Comparison of ENCODE assay signal across 26 mouse cellular contexts in the genomic region with DNA sequence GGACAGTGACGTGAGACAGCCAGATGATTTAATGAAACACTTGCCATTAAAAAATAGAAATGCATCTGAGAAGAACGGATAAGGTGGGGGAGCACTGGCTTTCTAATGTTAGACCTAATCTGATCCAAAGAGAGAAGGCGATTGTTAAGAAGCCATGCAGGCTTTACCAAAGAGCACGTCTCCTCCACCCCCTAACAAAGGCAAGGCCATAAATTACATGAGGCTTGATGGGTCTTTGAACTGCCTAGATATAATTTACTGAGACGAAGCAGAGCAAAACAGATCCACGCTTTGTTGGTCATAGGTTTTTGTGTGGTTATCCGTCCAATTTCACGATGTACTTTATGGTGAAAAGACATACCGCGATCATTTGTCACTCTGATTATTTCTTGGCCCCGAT.
DNase-seq lines count a peak whose midpoint lies in the region; ATAC-seq lines count a peak whose summit lies in the region.
"Had no signal": no experiment of that assay in that cellular context is flagged by ENCODE, and none has a peak within 500 bp of the region (broad histone marks: within the 10 kb centered on the region; RNA-seq: fewer than 3 reads in every experiment).

No protein-coding gene starts in this region.

- H3K27me3 ChIP-seq in kidney, embryonic 14.5 days (ENCODE audit: control insufficient read depth, insufficient read depth, low read length), result no peaks in the 10 kb centered on the region
- no peaks in the 10 kb centered on the region for H3K27me3 ChIP-seq in neural tube, embryonic 12.5 days (replicated peaks)
- H3K27me3 ChIP-seq: CH12.LX; embryonic facial prominence, embryonic 13.5 days; forebrain, embryonic 13.5 days; forebrain, embryonic 15.5 days; Patski had no signal

- H3K4me2 ChIP-seq in kidney, embryonic 14.5 days (replicated peaks; ENCODE audit: low read depth, low read length), result no peak overlapping the region
- no peak overlapping the region for H3K4me2 ChIP-seq in neural tube, embryonic 12.5 days (replicated peaks)
- H3K4me2 ChIP-seq: embryonic facial prominence, embryonic 13.5 days; forebrain, embryonic 13.5 days; forebrain, embryonic 15.5 days had no signal

- 38% methylated on average over 11 of the region's 11 CpGs for WGBS in kidney, embryonic 14.5 days
- 45% methylated on average over 11 of the region's 11 CpGs for WGBS in neural tube, embryonic 12.5 days

- no peaks in the 10 kb centered on the region for H3K36me3 ChIP-seq in kidney, embryonic 14.5 days (ENCODE audit: control insufficient read depth, insufficient read depth, low read length)
- H3K36me3 ChIP-seq in neural tube, embryonic 12.5 days, result no peaks in the 10 kb centered on the region
- H3K36me3 ChIP-seq: embryonic facial prominence, embryonic 13.5 days; forebrain, embryonic 15.5 days; G1E had no signal

- DNase-seq in embryo, embryonic 10 days (ENCODE audit: low spot score), result peak; percentile 11
- no peak for DNase-seq in embryo, embryonic 9.5 days (ENCODE audit: extremely low spot score)
- no peak for DNase-seq in kidney, adult 9 months
- DNase-seq in neural tube, embryonic 10.5 days (ENCODE audit: extremely low spot score, low spot score), result no peak
- DNase-seq in mesoderm, embryonic 11.5 days (ENCODE audit: low read depth, low spot score), result peak; percentile 29
- no peak for DNase-seq in natural killer cell, adult 2 months (ENCODE audit: low spot score in 2 of 2)
- DNase-seq: adrenal gland, adult 8-10 months; adrenal gland, postnatal 14 days; adrenal gland, postnatal 36 days; B cell, adult 2 months; cerebellum, adult 11-12 months; cerebellum, adult 2 months; cerebellum, adult 9-10 months; cerebellum, postnatal 10 days; cerebellum, postnatal 25 days; forebrain, postnatal 0 days had no signal

- no peak overlapping the region for H3K27ac ChIP-seq in kidney, embryonic 14.5 days (ENCODE audit: low read depth, low read length)
- H3K27ac ChIP-seq in neural tube, embryonic 12.5 days, result no peak overlapping the region
- H3K27ac ChIP-seq: embryonic facial prominence, embryonic 13.5 days; forebrain, embryonic 13.5 days; forebrain, embryonic 15.5 days had no signal

- peak; percentile 46; the same call in 1 of the 2 replicates for ATAC-seq in kidney, embryonic 14.5 days (ENCODE audit: low FRiP score, low TSS enrichment)
- ATAC-seq in neural tube, embryonic 12.5 days (ENCODE audit: low FRiP score, low read depth), result peak; percentile 53; the same call in 1 of the 2 replicates
- ATAC-seq: activated CD4-positive, CD25-positive, alpha-beta regulatory T cell, adult 4 months; CD4-positive, CD25-positive, alpha-beta regulatory T cell, adult 4 months; forebrain, embryonic 13.5 days; forebrain, embryonic 15.5 days; forebrain, postnatal 0 days; Patski had no signal

- no peak overlapping the region for H3K4me3 ChIP-seq in kidney, embryonic 14.5 days (ENCODE audit: low read length)
- H3K4me3 ChIP-seq in neural tube, embryonic 12.5 days, result no peak overlapping the region
- H3K4me3 ChIP-seq: embryonic facial prominence, embryonic 13.5 days; forebrain, embryonic 13.5 days; forebrain, embryonic 15.5 days had no signal

- no peaks in the 10 kb centered on the region for H3K9me3 ChIP-seq in kidney, embryonic 14.5 days (ENCODE audit: control insufficient read depth, low read length)
- H3K9me3 ChIP-seq in neural tube, embryonic 12.5 days, result no peaks in the 10 kb centered on the region
- H3K9me3 ChIP-seq: embryonic facial prominence, embryonic 13.5 days; forebrain, embryonic 13.5 days; forebrain, embryonic 15.5 days had no signal

- H3K4me1 ChIP-seq in kidney, embryonic 14.5 days (ENCODE audit: control insufficient read depth, insufficient read depth, low read length), result no peaks in the 10 kb centered on the region
- no peaks in the 10 kb centered on the region for H3K4me1 ChIP-seq in neural tube, embryonic 12.5 days
- H3K4me1 ChIP-seq: forebrain, embryonic 13.5 days; forebrain, embryonic 15.5 days had no signal

- H3K9ac ChIP-seq in kidney, embryonic 14.5 days (ENCODE audit: low read depth, low read length), result no peak overlapping the region
- H3K9ac ChIP-seq in neural tube, embryonic 12.5 days, result no peak overlapping the region
- H3K9ac ChIP-seq: embryonic facial prominence, embryonic 13.5 days; forebrain, embryonic 13.5 days; forebrain, embryonic 15.5 days; forebrain, postnatal 0 days had no signal

Comparison
In these comparisons a context has a peak if more than half of its experiments do, and no peak if none do; other contexts are left out.
1. DNase-seq: peak in embryo, embryonic 10 days (single experiment) and mesoderm, embryonic 11.5 days (single experiment); none in embryo, embryonic 9.5 days (single experiment), kidney, adult 9 months (single experiment), neural tube, embryonic 10.5 days (single experiment) and natural killer cell, adult 2 months (0 of 2).